Mouse (Mus musculus) heart, embryonic 10.5 days (tissue): ENCODE results near the gene Trim37. TPM values are rescaled to one million over a fixed set of nuclear protein-coding genes. Genes with fewer than 3 reads are reported as not detected.
A peak's percentile ranks its signal among the peaks of the same experiment; 100 is the strongest.
"Not testable (repeated sequence)": the region's sequence is repeated elsewhere in the genome, so short reads cannot be mapped to it uniquely, and the experiment has no call there.

Experiments used
- DNase-seq: peaks from one replicate; pipeline ENCODE4 v3.0.0-alpha.2; 2017; ENCODE audit warnings: low spot score
- H3K27ac ChIP-seq: fragments of 300-500 bp; sonication (generic); 2 replicates; pipeline ENCODE4 v1.5.1; 2016; ENCODE audit warnings: mild to moderate bottlenecking
- H3K27me3 ChIP-seq: fragments of 300-500 bp; sonication (generic); 2 replicates; pipeline ENCODE4 v1.6.1; 2016; ENCODE audit warnings: mild to moderate bottlenecking; ENCODE audit not compliant: poor library complexity, insufficient read depth, severe bottlenecking
- H3K36me3 ChIP-seq: fragments of 300-500 bp; sonication (generic); 2 replicates; pipeline ENCODE4 v1.6.1; 2016; ENCODE audit warnings: mild to moderate bottlenecking, moderate library complexity
- H3K4me1 ChIP-seq: fragments of 300-500 bp; sonication (generic); 2 replicates; pipeline ENCODE4 v1.6.1; 2016; ENCODE audit warnings: mild to moderate bottlenecking
- H3K4me3 ChIP-seq: fragments of 300-500 bp; sonication (generic); 2 replicates; pipeline ENCODE4 v1.5.1; 2016; ENCODE audit warnings: mild to moderate bottlenecking, moderate library complexity
- H3K9me3 ChIP-seq: fragments of 300-500 bp; sonication (generic); 2 replicates; pipeline ENCODE4 v1.6.1; 2016; ENCODE audit warnings: mild to moderate bottlenecking, moderate library complexity
- WGBS: fragments of 180-500 bp; shearing (Covaris S2); methylation state at CpG from one replicate; pipeline ENCODE4 v1.1.7; 2016; 5-methylcytosine and 5-hydroxymethylcytosine counted together
- microRNA counts: library from miRNA; unstranded; fragments of <30 nt; microRNA quantifications from one replicate; lab custom pipeline; 2017
- microRNA-seq: library from miRNA; unstranded; fragments of <30 nt; microRNA quantifications from one replicate; pipeline ENCODE4, GENCODE M21; 2017
- polyA plus RNA-seq: library from polyadenylated mRNA; unstranded; fragments of >200 nt; fragmentation: Nextera tagmentation; extraction: Ambion mirVana; gene quantifications from 2 replicates; pipeline ENCODE4 v1.2.1, GENCODE M21; 2016

The Trim37 gene
- polyA plus RNA-seq, 1 experiment from 2014 or later: 33.3 TPM

- Histone ChIP-seq H3K36me3 (no peaks in the 10 kb centered on the region), H3K4me1 (peaks cover 21% of the 10 kb centered on the region), H3K9me3 (no peaks in the 10 kb centered on the region), H3K27ac (no peak overlapping the region), H3K4me3 (peak overlapping the region; percentile 27; the same call in 1 of the 2 replicates), H3K27me3 (no peaks in the 10 kb centered on the region)
- no peak for DNase-seq
- WGBS: 61% methylated on average over 10 of the region's 10 CpGs
Measured at GRCm38 (mm10) chr11:87259792-87260191, 132.9 kb downstream of the Trim37 start.

GRCm38 (mm10) chr11:87261705-87262104, 134.8 kb downstream of the Trim37 start:
- 61% methylated on average over 4 of the region's 4 CpGs for WGBS
- H3K9me3 ChIP-seq, H3K36me3 ChIP-seq, H3K27me3 ChIP-seq, H3K4me3 ChIP-seq, H3K27ac ChIP-seq, DNase-seq: not testable (repeated sequence)
- peaks cover 21% of the 10 kb centered on the region for H3K4me1 ChIP-seq

- Histone ChIP-seq H3K9me3 (no peaks in the 10 kb centered on the region), H3K4me3 (no peak overlapping the region), H3K36me3 (no peaks in the 10 kb centered on the region), H3K27me3 (no peaks in the 10 kb centered on the region), H3K4me1 (peaks cover 21% of the 10 kb centered on the region), H3K27ac (no peak overlapping the region)
- DNase-seq: no peak
- 28% methylated on average over 7 of the region's 7 CpGs for WGBS
Measured at GRCm38 (mm10) chr11:87263946-87264345, 137.1 kb downstream of the Trim37 start.

GRCm38 (mm10) chr11:87266246-87266645, 139.4 kb downstream of the Trim37 start:
- Histone ChIP-seq H3K9me3 (no peaks in the 10 kb centered on the region), H3K4me3 (no peak overlapping the region), H3K36me3 (no peaks in the 10 kb centered on the region), H3K27ac (no peak overlapping the region), H3K27me3 (no peaks in the 10 kb centered on the region), H3K4me1 (peaks cover 13% of the 10 kb centered on the region)
- no peak for DNase-seq
- WGBS: 57% methylated on average over 4 of the region's 4 CpGs

GRCm38 (mm10) chr11:87268803-87269202, 141.9 kb downstream of the Trim37 start:
- no peaks in the 10 kb centered on the region for H3K9me3 ChIP-seq
- WGBS: 74% methylated on average over 2 of the region's 2 CpGs
- DNase-seq: no peak

More at GRCm38 (mm10) chr11:87268803-87269202, 141.9 kb downstream of the Trim37 start:
- no peak overlapping the region for H3K27ac ChIP-seq
- H3K4me1 ChIP-seq: peaks cover 8% of the 10 kb centered on the region
- no peaks in the 10 kb centered on the region for H3K36me3 ChIP-seq
- H3K27me3 ChIP-seq: no peaks in the 10 kb centered on the region
- no peak overlapping the region for H3K4me3 ChIP-seq

MicroRNA genes within 50 kb of the gene (microRNA counts, 519-probe panel; counts per million panel counts)
- microRNA mmu-miR-301a (lab: Ali Mortazavi, UCI): 7,500 counts per million, percentile 84 among the panel's probes with 10 or more counts

Small RNAs within 50 kb of the gene (microRNA-seq; reads per million reads assigned to microRNA genes)
- gene Mir301: 1,755 reads per million, percentile 84 among the genes with 10 or more reads in this experiment

Other genes starting within 250 kb of the Trim37 start
- 13.0 and 21.5 TPM in 2 replicates for gene Ypel2, start 133.4 kb upstream of the Trim37 start, polyA plus RNA-seq
- gene Gdpd1, start 53.0 kb upstream of the Trim37 start, polyA plus RNA-seq: 20.0 and 22.8 TPM in 2 replicates
- gene Smg8, start 40.3 kb upstream of the Trim37 start, polyA plus RNA-seq: 19.1 and 22.7 TPM in 2 replicates
- gene Prr11, start 18.4 kb upstream of the Trim37 start, polyA plus RNA-seq: 10.4 and 11.4 TPM in 2 replicates
- 68.3 and 75.2 TPM in 2 replicates for gene Ska2, start 17.8 kb upstream of the Trim37 start, polyA plus RNA-seq
- gene Ppm1e, start 231.9 kb downstream of the Trim37 start, polyA plus RNA-seq: 2.2 and 3.1 TPM in 2 replicates